Mouse (Mus musculus): ENCODE data around the gene Lyrm4. TPM values are rescaled to one million over a fixed set of nuclear protein-coding genes. Genes with fewer than 3 reads are reported as not detected.

Lyrm4 gene
- polyA plus RNA-seq, 1 experiment from 2014 or later = 23.4 TPM

DNA sequence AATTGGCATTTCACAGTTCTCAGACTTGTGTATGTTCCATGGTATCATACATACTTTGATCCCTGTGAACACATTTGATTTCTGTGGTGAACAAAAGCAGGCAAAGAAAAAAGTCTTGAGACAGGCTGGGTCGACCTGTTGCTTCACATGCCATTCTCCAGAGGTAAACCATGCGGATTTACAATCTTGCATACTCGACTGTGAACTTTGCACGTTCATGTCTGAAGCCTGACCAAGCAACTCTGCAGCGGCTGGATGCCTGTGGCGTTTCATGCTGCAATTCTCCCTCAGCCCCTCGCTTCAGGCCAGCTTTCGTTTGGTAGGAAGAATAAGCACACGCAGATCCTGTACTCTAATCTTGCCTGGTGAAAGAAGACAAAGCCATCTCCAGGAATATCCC, 85.4 kb downstream of the Lyrm4 start:
- no peaks in the 10 kb centered on the region for H3K27me3 ChIP-seq (ENCODE audit: control insufficient read depth, insufficient read depth, low read length)
- peak overlapping the region; percentile 27; the same call in 1 of the 2 replicates for H3K4me2 ChIP-seq
- no peaks in the 10 kb centered on the region; the same call in 1 of the 2 replicates for H3K36me3 ChIP-seq (ENCODE audit: control insufficient read depth, insufficient read depth, low read length)
- 51% methylated on average over 9 of the region's 9 CpGs for WGBS (ENCODE audit: insufficient replicate concordance)
- 0 out of 2 replicates have a peak overlapping the region, but pooled peaks have one; percentile 16 for H3K9ac ChIP-seq (ENCODE audit: low read depth, low read length)
- no peak for ATAC-seq (replicated peaks; ENCODE audit: insufficient number of reproducible peaks, low FRiP score, low TSS enrichment)
- H3K27ac ChIP-seq (ENCODE audit: low read depth, low read length) = peak overlapping the region; percentile 54; the same call in 1 of the 2 replicates
- peaks cover 8% of the 10 kb centered on the region for H3K4me1 ChIP-seq (ENCODE audit: control insufficient read depth, insufficient read depth, low read length)
- H3K4me3 ChIP-seq (ENCODE audit: low read depth, low read length) = no peak overlapping the region
- no peaks in the 10 kb centered on the region for H3K9me3 ChIP-seq (replicated peaks; ENCODE audit: control insufficient read depth, low read length)

DNA sequence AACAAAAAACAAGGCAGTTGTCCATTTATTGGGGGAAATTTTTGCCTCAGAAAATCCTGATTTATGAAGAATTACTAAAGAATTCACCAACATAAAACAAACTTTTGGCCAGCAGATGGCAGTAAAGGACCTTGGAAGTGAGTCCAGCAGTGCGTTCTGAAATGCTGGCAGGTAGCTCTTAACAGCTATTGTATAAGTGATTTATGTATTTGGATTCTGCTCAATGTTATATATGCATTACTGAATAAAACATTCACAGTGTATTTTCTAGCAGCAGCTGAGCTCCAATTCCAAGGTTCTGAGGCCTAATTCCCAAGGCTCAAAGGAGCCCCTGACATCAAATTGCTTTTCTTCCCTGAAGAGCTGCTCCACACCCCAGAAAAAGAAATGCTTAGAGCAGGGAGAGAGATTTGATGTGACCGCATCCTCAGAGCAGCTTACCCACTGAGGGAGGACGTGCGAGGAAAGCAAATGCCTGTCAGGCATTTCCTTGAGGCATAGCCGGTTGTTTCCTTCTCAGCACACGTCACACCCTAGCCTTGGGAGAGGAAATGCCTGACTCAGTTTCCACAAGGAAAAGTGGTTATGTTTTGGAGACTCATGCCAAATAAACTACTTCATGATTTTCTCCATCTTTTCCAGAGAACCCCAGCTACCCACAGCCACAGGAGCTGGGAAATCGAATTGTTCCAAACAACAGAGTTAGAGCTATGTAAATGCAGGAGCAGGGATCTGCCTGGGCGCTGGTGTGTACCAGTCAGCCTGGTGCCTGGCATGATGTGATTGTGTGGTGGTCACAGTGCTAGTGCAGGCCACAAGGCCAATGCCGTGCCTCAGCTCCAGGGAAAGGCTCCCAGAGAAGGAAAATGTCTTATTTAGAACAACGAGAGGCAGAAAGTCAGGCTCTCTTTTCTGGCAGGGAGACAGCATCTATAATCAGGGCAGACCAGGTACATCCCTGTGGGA, 97.7 kb downstream of the Lyrm4 start:
- no peak overlapping the region for H3K9ac ChIP-seq (ENCODE audit: low read depth, low read length)
- H3K27me3 ChIP-seq (ENCODE audit: control insufficient read depth, insufficient read depth, low read length) = no peaks in the 10 kb centered on the region
- no peak overlapping the region for H3K4me3 ChIP-seq (ENCODE audit: low read depth, low read length)
- no peaks in the 10 kb centered on the region for H3K9me3 ChIP-seq (replicated peaks; ENCODE audit: control insufficient read depth, low read length)
- peaks cover 9% of the 10 kb centered on the region for H3K4me1 ChIP-seq (ENCODE audit: control insufficient read depth, insufficient read depth, low read length)
- no peak overlapping the region for H3K27ac ChIP-seq (ENCODE audit: low read depth, low read length)
- no peak for ATAC-seq (replicated peaks; ENCODE audit: insufficient number of reproducible peaks, low FRiP score, low TSS enrichment)
- 61% methylated on average over 10 of the region's 10 CpGs for WGBS (ENCODE audit: insufficient replicate concordance)
- H3K36me3 ChIP-seq (ENCODE audit: control insufficient read depth, insufficient read depth, low read length) = no peaks in the 10 kb centered on the region
- no peak overlapping the region for H3K4me2 ChIP-seq

DNA sequence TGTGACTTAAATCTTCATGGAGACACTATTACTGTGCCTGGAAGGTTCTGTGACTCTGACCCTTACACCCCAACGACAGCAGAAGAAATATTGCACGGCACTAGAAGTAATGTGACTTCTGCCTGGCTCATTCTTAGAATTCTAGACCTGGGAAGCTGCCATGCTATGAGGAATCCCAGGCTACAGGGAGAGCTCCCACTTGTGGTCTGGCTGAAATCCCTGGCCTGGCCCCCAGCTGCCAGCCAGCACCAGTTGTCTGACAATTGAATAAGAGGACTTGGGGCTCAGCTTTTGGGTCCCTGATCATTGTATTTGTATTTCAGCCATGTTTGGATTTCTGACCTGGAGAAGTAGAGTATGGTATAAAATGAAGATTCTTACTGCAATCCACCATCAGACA, 99.3 kb downstream of the Lyrm4 start:
- H3K27ac ChIP-seq (ENCODE audit: low read depth, low read length) = 0 out of 2 replicates have a peak overlapping the region, but pooled peaks have one; percentile 3
- H3K4me1 ChIP-seq (ENCODE audit: control insufficient read depth, insufficient read depth, low read length) = peaks cover 9% of the 10 kb centered on the region
- no peak overlapping the region for H3K4me2 ChIP-seq
- H3K27me3 ChIP-seq (ENCODE audit: control insufficient read depth, insufficient read depth, low read length) = no peaks in the 10 kb centered on the region
- no peak overlapping the region for H3K9ac ChIP-seq (ENCODE audit: low read depth, low read length)
- H3K36me3 ChIP-seq (ENCODE audit: control insufficient read depth, insufficient read depth, low read length) = no peaks in the 10 kb centered on the region
- no peak overlapping the region for H3K4me3 ChIP-seq (ENCODE audit: low read depth, low read length)
- H3K9me3 ChIP-seq (replicated peaks; ENCODE audit: control insufficient read depth, low read length) = no peaks in the 10 kb centered on the region
- no peak for ATAC-seq (replicated peaks; ENCODE audit: insufficient number of reproducible peaks, low FRiP score, low TSS enrichment)
- WGBS (ENCODE audit: insufficient replicate concordance) = 50% methylated on average over 2 of the region's 2 CpGs

DNA sequence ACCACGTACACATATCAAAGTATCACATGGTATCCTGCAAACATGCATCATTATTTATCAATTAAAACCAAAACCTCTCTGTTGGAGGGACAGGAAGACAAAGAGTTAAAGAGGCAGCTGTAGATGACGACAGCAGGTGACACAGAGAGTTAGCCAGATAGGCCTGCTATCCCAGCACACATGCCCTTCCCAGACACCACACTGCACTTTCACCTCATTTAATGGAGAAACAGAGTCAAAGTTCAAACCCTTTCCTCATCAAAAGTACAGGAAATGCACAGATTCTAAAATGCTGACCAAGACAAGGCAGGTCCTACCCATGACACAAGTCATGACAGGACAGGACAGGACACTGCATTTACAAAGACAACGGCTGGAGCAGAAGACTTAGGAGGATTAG, 101.7 kb downstream of the Lyrm4 start:
- Histone ChIP-seq H3K4me2 (no peak overlapping the region), H3K36me3 (ENCODE audit: control insufficient read depth, insufficient read depth, low read length) (no peaks in the 10 kb centered on the region), H3K9me3 (replicated peaks; ENCODE audit: control insufficient read depth, low read length) (no peaks in the 10 kb centered on the region), H3K9ac (ENCODE audit: low read depth, low read length) (no peak overlapping the region), H3K4me1 (ENCODE audit: control insufficient read depth, insufficient read depth, low read length) (peaks cover 9% of the 10 kb centered on the region), H3K27me3 (ENCODE audit: control insufficient read depth, insufficient read depth, low read length) (no peaks in the 10 kb centered on the region), H3K4me3 (ENCODE audit: low read depth, low read length) (no peak overlapping the region), H3K27ac (ENCODE audit: low read depth, low read length) (no peak overlapping the region)
- WGBS (ENCODE audit: insufficient replicate concordance) = 66% methylated on average over 3 of the region's 3 CpGs
- no peak for ATAC-seq (replicated peaks; ENCODE audit: insufficient number of reproducible peaks, low FRiP score, low TSS enrichment)

- no peak for ATAC-seq (replicated peaks; ENCODE audit: insufficient number of reproducible peaks, low FRiP score, low TSS enrichment)
- 56% methylated on average over 2 of the region's 2 CpGs for WGBS (ENCODE audit: insufficient replicate concordance)
- Histone ChIP-seq H3K36me3 (ENCODE audit: control insufficient read depth, insufficient read depth, low read length) (no peaks in the 10 kb centered on the region), H3K4me1 (ENCODE audit: control insufficient read depth, insufficient read depth, low read length) (no peaks in the 10 kb centered on the region; the same call in 1 of the 2 replicates), H3K4me3 (ENCODE audit: low read depth, low read length) (no peak overlapping the region), H3K27ac (ENCODE audit: low read depth, low read length) (no peak overlapping the region), H3K4me2 (no peak overlapping the region), H3K27me3 (ENCODE audit: control insufficient read depth, insufficient read depth, low read length) (no peaks in the 10 kb centered on the region), H3K9me3 (replicated peaks; ENCODE audit: control insufficient read depth, low read length) (no peaks in the 10 kb centered on the region), H3K9ac (ENCODE audit: low read depth, low read length) (no peak overlapping the region)
These were observed 107.3 kb downstream of the Lyrm4 start for GRCm38 (mm10) chr13:36009981-36010380.

DNA sequence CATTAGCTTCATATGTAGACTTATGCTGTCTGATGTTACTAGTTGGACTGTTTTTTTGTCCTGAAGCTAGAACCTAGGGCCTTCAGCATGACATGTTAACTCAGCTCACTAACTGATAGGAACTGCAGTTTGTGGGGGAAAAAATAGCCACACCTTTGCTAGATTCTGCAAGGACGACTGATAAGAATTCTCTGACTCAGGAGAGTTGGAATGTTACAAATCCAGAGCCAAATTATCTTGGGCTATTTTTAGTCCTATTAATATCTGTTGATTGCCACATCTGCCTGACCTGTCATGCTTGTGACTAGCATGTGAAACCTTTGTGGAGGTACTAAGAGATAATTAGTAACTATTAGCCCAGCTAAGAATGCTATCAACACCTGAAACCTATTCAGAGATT, 116.5 kb downstream of the Lyrm4 start:
- Histone ChIP-seq H3K4me3 (ENCODE audit: low read depth, low read length) (no peak overlapping the region), H3K9me3 (replicated peaks; ENCODE audit: control insufficient read depth, low read length) (no peaks in the 10 kb centered on the region), H3K27me3 (ENCODE audit: control insufficient read depth, insufficient read depth, low read length) (no peaks in the 10 kb centered on the region), H3K27ac (ENCODE audit: low read depth, low read length) (no peak overlapping the region), H3K9ac (ENCODE audit: low read depth, low read length) (no peak overlapping the region), H3K4me2 (no peak overlapping the region), H3K4me1 (ENCODE audit: control insufficient read depth, insufficient read depth, low read length) (peaks cover 23% of the 10 kb centered on the region), H3K36me3 (ENCODE audit: control insufficient read depth, insufficient read depth, low read length) (no peaks in the 10 kb centered on the region)
- ATAC-seq (replicated peaks; ENCODE audit: insufficient number of reproducible peaks, low FRiP score, low TSS enrichment) = no peak
- WGBS (ENCODE audit: insufficient replicate concordance) = 19% methylated on average over 1 of the region's 1 CpGs

DNA sequence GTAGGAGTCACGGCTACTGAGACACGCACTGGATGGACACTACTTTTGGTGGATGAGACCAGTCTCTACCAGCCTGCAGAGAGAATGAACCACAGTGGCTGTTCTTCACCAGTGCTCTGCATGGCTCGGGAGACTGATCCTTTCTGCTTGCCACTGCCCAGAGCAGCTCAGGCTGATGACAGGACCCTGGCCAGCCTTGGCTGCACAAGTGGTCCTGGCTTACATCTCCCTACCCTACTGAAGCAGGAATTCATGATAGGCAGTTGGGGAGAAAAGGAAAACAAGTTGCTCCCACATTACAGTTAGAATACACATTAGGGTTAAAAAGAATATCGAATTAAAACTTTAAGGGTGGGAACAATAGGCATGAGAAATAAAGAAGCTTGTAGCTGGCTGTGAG, 119.7 kb downstream of the Lyrm4 start:
- no peak overlapping the region for H3K4me2 ChIP-seq
- H3K27ac ChIP-seq (ENCODE audit: low read depth, low read length) = no peak overlapping the region
- H3K36me3 ChIP-seq (ENCODE audit: control insufficient read depth, insufficient read depth, low read length) = no peaks in the 10 kb centered on the region
- no peak for ATAC-seq (replicated peaks; ENCODE audit: insufficient number of reproducible peaks, low FRiP score, low TSS enrichment)
- H3K9me3 ChIP-seq (replicated peaks; ENCODE audit: control insufficient read depth, low read length) = no peaks in the 10 kb centered on the region
- H3K27me3 ChIP-seq (ENCODE audit: control insufficient read depth, insufficient read depth, low read length) = no peaks in the 10 kb centered on the region
- H3K4me3 ChIP-seq (ENCODE audit: low read depth, low read length) = no peak overlapping the region
- H3K4me1 ChIP-seq (ENCODE audit: control insufficient read depth, insufficient read depth, low read length) = peaks cover 33% of the 10 kb centered on the region
- WGBS (ENCODE audit: insufficient replicate concordance) = 82% methylated on average over 4 of the region's 4 CpGs
- H3K9ac ChIP-seq (ENCODE audit: low read depth, low read length) = no peak overlapping the region

GRCm38 (mm10) chr13:35995696-35996426, 121.5 kb downstream of the Lyrm4 start:
- H3K4me1 ChIP-seq (ENCODE audit: control insufficient read depth, insufficient read depth, low read length) = peaks cover 33% of the 10 kb centered on the region
- ATAC-seq (replicated peaks; ENCODE audit: insufficient number of reproducible peaks, low FRiP score, low TSS enrichment) = no peak; the same call in 1 of the 2 replicates
- no peak overlapping the region for H3K9ac ChIP-seq (ENCODE audit: low read depth, low read length)
- H3K27me3 ChIP-seq (ENCODE audit: control insufficient read depth, insufficient read depth, low read length) = no peaks in the 10 kb centered on the region
- no peak overlapping the region for H3K4me3 ChIP-seq (ENCODE audit: low read depth, low read length)
- H3K27ac ChIP-seq (ENCODE audit: low read depth, low read length) = peak overlapping the region; percentile 78
- no peaks in the 10 kb centered on the region for H3K36me3 ChIP-seq (ENCODE audit: control insufficient read depth, insufficient read depth, low read length)
- H3K9me3 ChIP-seq (replicated peaks; ENCODE audit: control insufficient read depth, low read length) = no peaks in the 10 kb centered on the region
- 53% methylated on average over 2 of the region's 2 CpGs for WGBS (ENCODE audit: insufficient replicate concordance)
- no peak overlapping the region for H3K4me2 ChIP-seq
